Mouse (Mus musculus) thymus, adult 2 months (tissue): ENCODE data around the gene Cldn7. TPM values are rescaled to one million over a fixed set of nuclear protein-coding genes. Genes with fewer than 3 reads are reported as not detected.
"Not testable (repeated sequence)": the region's sequence is repeated elsewhere in the genome, so short reads cannot be mapped to it uniquely, and the experiment has no call there.

Source experiments
- DNase-seq: peaks from one replicate; pipeline ENCODE4 v3.0.0; 2021
- H3K27ac ChIP-seq: fragments of 200-500 bp; 2 replicates; pipeline ENCODE4 v1.5.1; 2012; ENCODE audit warnings: low read length, control low read depth; ENCODE audit not compliant: control insufficient read depth, insufficient read depth
- H3K27me3 ChIP-seq: fragments of 200-500 bp; 2 replicates; pipeline ENCODE4 v1.6.1; 2012; ENCODE audit warnings: mild to moderate bottlenecking, low read length, moderate library complexity, mixed read lengths; ENCODE audit not compliant: control insufficient read depth, insufficient read depth
- H3K36me3 ChIP-seq: fragments of 200-500 bp; 2 replicates; pipeline ENCODE4 v1.6.1; 2012; ENCODE audit warnings: mild to moderate bottlenecking, low read length, moderate library complexity; ENCODE audit not compliant: control insufficient read depth, insufficient read depth
- H3K4me1 ChIP-seq: fragments of 200-500 bp; replicated peaks from 2 replicates; pipeline ENCODE4 v1.6.1; 2012; ENCODE audit warnings: low read length; ENCODE audit not compliant: control insufficient read depth, insufficient read depth
- H3K4me3 ChIP-seq: fragments of 200-500 bp; 2 replicates; pipeline ENCODE4 v1.5.1; 2012; ENCODE audit warnings: mild to moderate bottlenecking, low read length, control low read depth, moderate library complexity; ENCODE audit not compliant: control insufficient read depth, insufficient read depth
- CTCF ChIP-seq: fragments of 200-500 bp; IDR thresholded peaks from 2 replicates; pipeline ENCODE4 v1.5.1; 2012; ENCODE audit warnings: mild to moderate bottlenecking, control low read depth, low read length, moderate library complexity, borderline replicate concordance; ENCODE audit not compliant: control insufficient read depth, poor library complexity, insufficient read depth; ENCODE audit errors: extremely low read depth
- POLR2A ChIP-seq: fragments of 200-500 bp; IDR thresholded peaks from 2 replicates; pipeline ENCODE4 v1.6.1; 2012; ENCODE audit warnings: mild to moderate bottlenecking, low read length, control low read depth, moderate library complexity; ENCODE audit not compliant: control insufficient read depth, poor library complexity, insufficient read depth; ENCODE audit errors: extremely low read depth
- WGBS: fragments of 180-500 bp; shearing (Covaris S2); methylation state at CpG from one replicate; pipeline ENCODE4 v1.1.7; 2018; 5-methylcytosine and 5-hydroxymethylcytosine counted together
- polyA plus RNA-seq: library from polyadenylated mRNA; depleted of rRNA; stranded (reverse); fragments of >200 nt; gene quantifications from 2 replicates; pipeline ENCODE4 v1.2.3, GENCODE M21; 2012; rRNA removed

The Cldn7 gene
- polyA plus RNA-seq, 1 experiment, result 6.0 TPM

GRCm38 (mm10) chr11:70014051-70014450 lies 49.5 kb downstream of the Cldn7 start:
- Histone ChIP-seq H3K27me3 (no peaks in the 10 kb centered on the region), H3K27ac (no peak overlapping the region), H3K36me3 (peaks cover 25% of the 10 kb centered on the region), H3K4me3 (no peak overlapping the region), H3K4me1 (peaks cover 22% of the 10 kb centered on the region)
- no peak for DNase-seq
- TF ChIP-seq POLR2A (no peak), CTCF (no peak)
- WGBS, result 83% methylated on average over 5 of the region's 5 CpGs

DNA sequence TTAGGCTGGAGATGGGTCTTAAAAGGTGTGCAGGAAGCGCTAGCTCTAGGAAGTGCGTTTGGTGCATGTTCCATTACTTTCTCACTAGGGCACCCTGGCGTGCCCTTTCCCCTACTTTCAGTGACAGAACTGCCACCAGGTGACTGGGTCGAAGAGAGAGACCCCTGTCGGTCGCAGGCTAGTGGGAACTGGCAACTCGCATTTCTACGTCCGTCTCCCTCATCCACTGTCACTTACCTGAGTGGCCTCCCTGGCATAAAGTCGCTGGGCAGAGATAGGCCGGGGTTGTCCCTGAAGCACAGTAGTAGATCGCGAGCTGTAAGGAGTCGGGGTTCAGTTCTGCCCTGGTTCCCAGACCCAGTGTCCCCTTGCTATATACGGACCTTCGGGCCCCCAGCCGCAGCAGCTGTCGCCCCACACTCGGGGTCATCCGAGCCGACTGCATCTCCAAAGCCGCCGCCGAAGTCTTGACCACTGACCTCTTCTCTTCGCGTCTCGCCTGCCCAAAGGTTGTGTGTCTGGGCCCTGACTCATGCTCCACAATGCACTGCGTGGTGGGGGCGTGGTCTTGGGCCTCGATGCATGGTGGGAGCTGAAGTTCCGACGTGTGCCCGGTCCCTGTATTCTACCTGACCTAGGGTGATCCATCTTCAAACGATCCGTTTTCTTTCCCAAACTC lies 50.4 kb downstream of the Cldn7 start, which contains the start of gene Acadvl:
Gene Acadvl, minus strand, starts transcription at position 532 of the 679 bp plus-strand sequence.
- WGBS, result under 1% methylated on average over 35 of the region's 35 CpGs
- Histone ChIP-seq H3K4me3 (peak within 1 kb of the TSS; percentile 96), H3K27ac (peak within 1 kb of the TSS; percentile 63), H3K36me3 (peaks cover 15% of the 10 kb centered on the region), H3K27me3 (no peaks in the 10 kb centered on the region), H3K4me1 (peaks cover 31% of the 10 kb centered on the region)
- peak; percentile 88 for DNase-seq
- TF ChIP-seq CTCF (peak; percentile 83), POLR2A (0 out of 2 replicates have a peak, but pooled peaks have one; percentile 41)

DNA sequence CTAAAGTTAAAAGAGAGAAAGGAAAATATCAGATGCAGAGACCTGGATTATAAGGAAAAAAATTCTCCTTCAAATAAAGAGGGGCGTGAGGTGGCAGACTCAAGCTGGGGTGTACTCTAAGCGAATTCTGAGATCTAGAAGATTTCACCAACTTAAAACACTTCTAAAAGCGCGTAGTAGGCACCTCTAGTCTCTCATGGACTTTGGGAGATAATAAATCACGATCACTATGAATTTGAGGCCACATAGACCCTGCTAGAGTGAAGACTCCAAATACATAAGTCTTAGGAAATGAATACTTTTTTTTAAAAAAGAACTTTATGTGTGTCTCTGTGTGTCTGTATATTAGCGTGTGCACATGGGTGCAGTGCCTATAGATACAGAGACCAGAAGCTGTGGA lies 51.1 kb downstream of the Cldn7 start:
- WGBS, result 80% methylated on average over 6 of the region's 6 CpGs
- Histone ChIP-seq H3K27me3 (no peaks in the 10 kb centered on the region), H3K36me3 (peaks cover 9% of the 10 kb centered on the region; the same call in 1 of the 2 replicates), H3K27ac (no peak overlapping the region), H3K4me1 (peaks cover 37% of the 10 kb centered on the region), H3K4me3 (no peak overlapping the region)
- DNase-seq, result no peak
- TF ChIP-seq CTCF (no peak), POLR2A (no peak)

DNA sequence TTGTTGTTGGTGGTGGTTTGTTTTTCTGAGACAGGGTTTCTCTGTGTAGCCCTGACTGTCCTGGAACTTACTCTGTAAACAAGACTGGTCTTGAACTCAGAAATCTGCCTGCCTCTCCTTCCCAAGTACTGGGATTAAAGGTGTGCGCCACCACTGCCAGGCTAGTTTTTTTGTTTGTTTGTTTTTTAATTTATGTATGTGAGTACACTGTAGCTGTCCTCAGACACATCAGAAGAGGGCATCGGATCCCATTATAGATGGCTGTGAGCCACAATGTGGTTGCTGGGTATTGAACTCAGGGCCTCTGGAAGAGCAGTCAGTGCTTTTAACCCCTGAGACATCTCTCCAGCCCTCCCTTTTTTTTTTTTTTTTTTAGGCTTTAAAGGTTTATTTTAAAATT lies 51.6 kb downstream of the Cldn7 start:
- peaks cover 41% of the 10 kb centered on the region for H3K4me1 ChIP-seq
- not testable (repeated sequence) for H3K27ac ChIP-seq, H3K27me3 ChIP-seq, DNase-seq, H3K4me3 ChIP-seq, H3K36me3 ChIP-seq
- WGBS, result 90% methylated on average over 2 of the region's 2 CpGs

DNA sequence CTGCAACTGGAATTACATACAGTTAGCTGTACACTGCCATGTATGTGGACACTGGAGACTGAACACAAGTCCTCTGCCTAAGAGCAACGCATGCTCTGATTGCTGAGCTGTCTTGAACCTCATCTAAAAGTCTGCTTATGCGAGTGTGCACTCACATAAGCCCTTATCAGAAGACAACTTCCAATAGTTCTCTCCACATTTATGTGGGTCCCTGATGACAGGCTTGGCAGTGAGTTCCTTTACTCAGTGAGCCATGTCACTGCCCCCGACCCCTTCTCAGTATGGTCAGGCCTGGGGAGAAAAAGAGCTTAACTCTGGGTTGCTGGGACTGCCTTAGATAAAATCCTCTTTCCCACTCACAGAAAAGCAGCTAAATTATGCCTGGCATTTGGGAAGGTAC lies 52.1 kb downstream of the Cldn7 start, which contains the start of gene Dlg4:
Gene Dlg4, plus strand, starts transcription at position 274 of the 400 bp plus-strand sequence.
- 94% methylated on average over 3 of the region's 3 CpGs for WGBS
- Histone ChIP-seq H3K4me1 (peaks cover 46% of the 10 kb centered on the region), H3K36me3 (peaks cover 4% of the 10 kb centered on the region; the same call in 1 of the 2 replicates), H3K27me3 (no peaks in the 10 kb centered on the region), H3K27ac (peak within 1 kb of the TSS; percentile 49; the same call in 1 of the 2 replicates), H3K4me3 (no peak within 1 kb of the TSS)
- DNase-seq, result no peak
- TF ChIP-seq POLR2A, result no peak
- TF ChIP-seq CTCF, result no peak

GRCm38 (mm10) chr11:70017199-70017767 lies 52.7 kb downstream of the Cldn7 start:
- peaks cover 48% of the 10 kb centered on the region for H3K4me1 ChIP-seq
- TF ChIP-seq CTCF, result no peak
- no peak for TF ChIP-seq POLR2A

More at GRCm38 (mm10) chr11:70017199-70017767, 52.7 kb downstream of the Cldn7 start:
- Histone ChIP-seq H3K27me3 (no peaks in the 10 kb centered on the region), H3K4me3 (no peak overlapping the region), H3K36me3 (no peaks in the 10 kb centered on the region), H3K27ac (0 out of 2 replicates have a peak overlapping the region, but pooled peaks have one; percentile 49)
- 78% methylated on average over 7 of the region's 7 CpGs for WGBS
- DNase-seq, result no peak

Other genes with a start within 250 kb of the Cldn7 start
- gene Polr2a, start 206.1 kb upstream of the Cldn7 start, polyA plus RNA-seq, result 113 and 125 TPM in 2 replicates
- 0.08 and 0.29 TPM in 2 replicates for gene Slc35g3, start 202.8 kb upstream of the Cldn7 start, polyA plus RNA-seq
- gene Zbtb4, start 198.9 kb upstream of the Cldn7 start, polyA plus RNA-seq, result 32.2 and 35.6 TPM in 2 replicates
- 12.9 and 15.7 TPM in 2 replicates for gene Chrnb1, start 168.8 kb upstream of the Cldn7 start, polyA plus RNA-seq
- 1.7 and 2.4 TPM in 2 replicates for gene Fgf11, start 162.9 kb upstream of the Cldn7 start, polyA plus RNA-seq
- 4.7 and 5.1 TPM in 2 replicates for gene Tmem102, start 159.2 kb upstream of the Cldn7 start, polyA plus RNA-seq
- 0.05 TPM in 1 of 2 replicates, not detected in the other for gene Gm39566, start 149.5 kb upstream of the Cldn7 start, polyA plus RNA-seq
- gene Spem2, start 146.3 kb upstream of the Cldn7 start, polyA plus RNA-seq, result 0.22 TPM in 1 of 2 replicates, not detected in the other
- gene Spem1, start 142.6 kb upstream of the Cldn7 start, polyA plus RNA-seq, result 0.20 and 0.61 TPM in 2 replicates
- gene Nlgn2, start 127.0 kb upstream of the Cldn7 start, polyA plus RNA-seq, result 14.4 and 15.3 TPM in 2 replicates
- gene Tmem256, start 126.3 kb upstream of the Cldn7 start, polyA plus RNA-seq, result 160 and 224 TPM in 2 replicates
- gene Plscr3, start 118.4 kb upstream of the Cldn7 start, polyA plus RNA-seq, result 132 and 142 TPM in 2 replicates
- gene Tnk1, start 106.0 kb upstream of the Cldn7 start, polyA plus RNA-seq, result 2.6 and 3.1 TPM in 2 replicates
- gene Tmem95, start 86.8 kb upstream of the Cldn7 start, polyA plus RNA-seq, result not detected in 2 replicates
- gene Kctd11, start 83.4 kb upstream of the Cldn7 start, polyA plus RNA-seq, result 6.2 and 8.0 TPM in 2 replicates
- gene Acap1, start 69.2 kb upstream of the Cldn7 start, polyA plus RNA-seq, result 405 and 462 TPM in 2 replicates
- gene 2810408A11Rik, start 63.8 kb upstream of the Cldn7 start, polyA plus RNA-seq, result 7.1 and 10.2 TPM in 2 replicates
- gene Neurl4, start 63.7 kb upstream of the Cldn7 start, polyA plus RNA-seq, result 85.3 and 90.7 TPM in 2 replicates
- 236 and 272 TPM in 2 replicates for gene Gps2, start 50.9 kb upstream of the Cldn7 start, polyA plus RNA-seq
- 618 and 719 TPM in 2 replicates for gene Eif5a, start 42.8 kb upstream of the Cldn7 start, polyA plus RNA-seq
- 20.0 and 49.6 TPM in 2 replicates for gene Ybx2, start 29.0 kb upstream of the Cldn7 start, polyA plus RNA-seq
- 36.3 and 58.9 TPM in 2 replicates for gene Slc2a4, start 16.6 kb upstream of the Cldn7 start, polyA plus RNA-seq
- gene Ctdnep1, start 16.4 kb downstream of the Cldn7 start, polyA plus RNA-seq, result 133 and 148 TPM in 2 replicates
- 69.4 and 75.3 TPM in 2 replicates for gene Elp5, start 17.7 kb downstream of the Cldn7 start, polyA plus RNA-seq
- 270 and 395 TPM in 2 replicates for gene Gabarap, start 26.4 kb downstream of the Cldn7 start, polyA plus RNA-seq
- 36.5 and 43.4 TPM in 2 replicates for gene Phf23, start 31.0 kb downstream of the Cldn7 start, polyA plus RNA-seq
- 52.4 and 55.7 TPM in 2 replicates for gene Dvl2, start 35.8 kb downstream of the Cldn7 start, polyA plus RNA-seq
- gene Acadvl, start 50.6 kb downstream of the Cldn7 start, polyA plus RNA-seq, result 88.5 and 110 TPM in 2 replicates
- gene Dlg4, start 52.2 kb downstream of the Cldn7 start, polyA plus RNA-seq, result 71.7 and 72.1 TPM in 2 replicates
- gene Asgr1, start 89.3 kb downstream of the Cldn7 start, polyA plus RNA-seq, result 1.3 TPM in 1 of 2 replicates, not detected in the other
- 0.65 and 1.2 TPM in 2 replicates for gene Asgr2, start 127.9 kb downstream of the Cldn7 start, polyA plus RNA-seq
- gene Mgl2, start 165.6 kb downstream of the Cldn7 start, polyA plus RNA-seq, result 6.4 and 6.8 TPM in 2 replicates
- gene Clec10a, start 191.4 kb downstream of the Cldn7 start, polyA plus RNA-seq, result 4.1 and 4.6 TPM in 2 replicates
- 4.5 and 5.3 TPM in 2 replicates for gene Slc16a11, start 248.0 kb downstream of the Cldn7 start, polyA plus RNA-seq